In genomic region chr16:33381614-33382245, GRCm38 (mm10) we compare ENCODE assay signal across 8 mouse cellular contexts. TPM values are rescaled to one million over a fixed set of nuclear protein-coding genes. Genes with fewer than 3 reads are reported as not detected.
DNase-seq lines count a peak whose midpoint lies in the region; ATAC-seq and TF ChIP-seq lines count a peak whose summit lies in the region.

No protein-coding gene starts in this region.

- no peaks in the 10 kb centered on the region for H3K9me3 ChIP-seq in lung, embryonic 16.5 days (ENCODE audit: control insufficient read depth, low read length)
- H3K9me3 ChIP-seq in neural tube, embryonic 14.5 days (ENCODE audit: control insufficient read depth, low read length): no peaks in the 10 kb centered on the region

- ATAC-seq in lung, embryonic 16.5 days (ENCODE audit: low read depth): no peak
- ATAC-seq in neural tube, embryonic 14.5 days (ENCODE audit: low read depth): no peak

- H3K9ac ChIP-seq in lung, embryonic 16.5 days (ENCODE audit: low read length): peak overlapping the region; percentile 98
- H3K9ac ChIP-seq in neural tube, embryonic 14.5 days (replicated peaks; ENCODE audit: low read depth, low read length): peak overlapping the region; percentile 86

- peak; percentile 14 for DNase-seq in adrenal gland, postnatal 36 days
- DNase-seq in adrenal gland, postnatal 10 days: no peak
- DNase-seq in lung, postnatal 10 days: no peak
- peak; percentile 18 to 45 for DNase-seq in kidney, postnatal 4 days
- no peak for DNase-seq in left cerebral cortex, postnatal 10 days (ENCODE audit: extremely low spot score in 1 of 2, low spot score in 2 of 2)

- H3K4me1 ChIP-seq in lung, embryonic 16.5 days (replicated peaks; ENCODE audit: control insufficient read depth, insufficient read depth, low read length): peaks cover 15% of the 10 kb centered on the region; the same call in 1 of the 2 replicates
- peaks cover 3% of the 10 kb centered on the region; the same call in 1 of the 2 replicates for H3K4me1 ChIP-seq in embryonic fibroblast, embryonic 13.5 days (ENCODE audit: control insufficient read depth, insufficient read depth, low read length)
- H3K4me1 ChIP-seq in neural tube, embryonic 14.5 days (ENCODE audit: control insufficient read depth, insufficient read depth, low read length): peaks cover 19% of the 10 kb centered on the region

- H3K27ac ChIP-seq in lung, embryonic 16.5 days (ENCODE audit: low read length): peak overlapping the region; percentile 94
- peak overlapping the region; percentile 57 for H3K27ac ChIP-seq in embryonic fibroblast, embryonic 13.5 days (ENCODE audit: insufficient read depth, low read length)
- peak overlapping the region; percentile 95 for H3K27ac ChIP-seq in neural tube, embryonic 14.5 days (ENCODE audit: low read depth, low read length)

- WGBS in lung, embryonic 16.5 days: 1% methylated on average over 18 of the region's 18 CpGs
- 1% methylated on average over 18 of the region's 18 CpGs for WGBS in neural tube, embryonic 14.5 days

- TF ChIP-seq POLR2A in embryonic fibroblast, embryonic 13.5 days (IDR thresholded peaks at IDR 0.05; ENCODE audit: low read depth, low read length): no peak

- intact Hi-C loops in left cerebral cortex, postnatal 10 days (cut with DNase I): loop anchor here (5.0 kb wide), 1 partner anchor 356 kb away; no protein-coding TSS in a partner anchor

- H3K4me3 ChIP-seq in lung, embryonic 16.5 days (ENCODE audit: low read length): peak overlapping the region; percentile 92
- peak overlapping the region; percentile 90 for H3K4me3 ChIP-seq in embryonic fibroblast, embryonic 13.5 days (ENCODE audit: insufficient read depth, low read length)
- H3K4me3 ChIP-seq in neural tube, embryonic 14.5 days (ENCODE audit: low read depth, low read length): peak overlapping the region; percentile 90

- H3K27me3 ChIP-seq in lung, embryonic 16.5 days (ENCODE audit: control insufficient read depth, insufficient read depth, low read depth, low read length): no peaks in the 10 kb centered on the region
- no peaks in the 10 kb centered on the region; the same call in 1 of the 2 replicates for H3K27me3 ChIP-seq in neural tube, embryonic 14.5 days (ENCODE audit: control insufficient read depth, insufficient read depth, low read length)

- no peaks in the 10 kb centered on the region for H3K36me3 ChIP-seq in lung, embryonic 16.5 days (ENCODE audit: control insufficient read depth, insufficient read depth, low read length)
- H3K36me3 ChIP-seq in neural tube, embryonic 14.5 days (ENCODE audit: control insufficient read depth, insufficient read depth, low read length): no peaks in the 10 kb centered on the region

- TF ChIP-seq CTCF in embryonic fibroblast, embryonic 13.5 days (IDR thresholded peaks at IDR 0.05; ENCODE audit: borderline replicate concordance, insufficient read depth, low read length): no peak

- H3K4me2 ChIP-seq in lung, embryonic 16.5 days (ENCODE audit: low read depth, low read length): peak overlapping the region; percentile 83
- H3K4me2 ChIP-seq in neural tube, embryonic 14.5 days (ENCODE audit: low read depth, low read length): peak overlapping the region; percentile 79

RNA-seq across cellular contexts. Expression of gene Zfp148, which starts 1.1 kb away (rescaled TPM):
- total RNA-seq in adrenal gland, postnatal 36 days (2021): 10 to 100 TPM; 71.1 TPM
- 10 to 100 TPM; 56.0 to 64.5 TPM for total RNA-seq in adrenal gland, postnatal 10 days (2021)
- 52.5 and 57.2 TPM in 2 replicates for polyA plus RNA-seq in lung, embryonic 16.5 days (2015; fragmentation: Nextera tagmentation; extraction: Ambion mirVana)
- polyA plus RNA-seq in embryonic fibroblast, embryonic 13.5 days (2011; ENCODE audit: insufficient read length, low read depth, missing spikeins): 65.7 and 80.8 TPM in 2 replicates
- 46.1 and 49.1 TPM in 2 replicates for polyA plus RNA-seq in neural tube, embryonic 14.5 days (2014; fragmentation: Nextera tagmentation; extraction: Ambion mirVana)
- total RNA-seq in left cerebral cortex, postnatal 10 days (2021): 10 to 100 TPM; 86.2 to 99.7 TPM

Comparison
In these comparisons a context has a peak if more than half of its experiments do, and no peak if none do; other contexts are left out.
1. DNase-seq: peak in adrenal gland, postnatal 36 days (2 of 2) and kidney, postnatal 4 days (2 of 2); none in adrenal gland, postnatal 10 days (single experiment), lung, postnatal 10 days (single experiment) and left cerebral cortex, postnatal 10 days (0 of 2).
2. Peak in every context shown above with its lines, with median percentiles within 50 percentile points of each other: H3K27ac ChIP-seq and H3K4me3 ChIP-seq.